Mouse (Mus musculus) cerebellum, postnatal 36 days (tissue): ENCODE results near the gene Eif4e3.

Source experiments
- DNase-seq, 2 experiments: peaks; one replicate each; pipeline ENCODE4 v3.0.0; 2021 to 2022; ENCODE audit warnings: mixed read lengths in 2 of 2

The Eif4e3 gene

DNA sequence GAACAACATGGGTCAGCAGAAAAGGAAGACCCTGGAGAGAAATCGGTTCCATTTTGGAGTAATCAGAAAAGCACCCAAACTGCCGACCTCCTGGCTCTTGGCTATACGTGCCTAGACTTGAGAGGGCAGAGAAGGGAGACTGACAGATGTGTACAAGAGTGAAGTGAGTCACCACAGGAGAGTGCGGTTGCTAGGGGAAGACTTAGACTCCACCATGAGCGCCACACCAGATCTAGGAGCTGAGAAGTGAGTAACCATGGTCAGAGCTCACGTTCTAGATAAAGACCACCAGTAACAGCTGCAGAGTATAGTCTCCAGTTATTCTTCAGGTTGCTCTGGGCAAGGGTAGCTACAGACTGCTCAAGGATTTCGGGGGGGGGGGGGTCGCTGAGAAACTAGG lies 3.3 kb downstream of the Eif4e3 start:
- DNase-seq = no peak

DNA sequence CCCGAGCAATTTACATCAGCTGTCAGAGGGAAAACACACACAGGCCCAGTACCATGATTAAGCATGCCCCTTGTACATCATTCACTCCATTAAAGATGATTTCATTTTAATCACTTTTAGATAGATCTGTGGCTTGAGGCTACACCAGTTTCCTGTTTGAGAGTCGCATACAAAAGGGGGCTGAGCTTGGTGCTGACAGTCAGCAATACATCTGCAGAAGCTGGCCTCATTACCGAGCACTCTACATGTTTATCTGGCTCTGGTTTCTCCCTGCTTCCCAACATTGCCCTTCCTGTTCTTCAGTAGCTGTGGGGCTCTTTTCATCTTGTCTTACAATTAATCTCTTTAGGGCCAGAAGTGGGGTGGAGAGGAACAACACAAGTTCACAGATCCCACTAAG lies 6.1 kb downstream of the Eif4e3 start:
- no peak for DNase-seq

DNA sequence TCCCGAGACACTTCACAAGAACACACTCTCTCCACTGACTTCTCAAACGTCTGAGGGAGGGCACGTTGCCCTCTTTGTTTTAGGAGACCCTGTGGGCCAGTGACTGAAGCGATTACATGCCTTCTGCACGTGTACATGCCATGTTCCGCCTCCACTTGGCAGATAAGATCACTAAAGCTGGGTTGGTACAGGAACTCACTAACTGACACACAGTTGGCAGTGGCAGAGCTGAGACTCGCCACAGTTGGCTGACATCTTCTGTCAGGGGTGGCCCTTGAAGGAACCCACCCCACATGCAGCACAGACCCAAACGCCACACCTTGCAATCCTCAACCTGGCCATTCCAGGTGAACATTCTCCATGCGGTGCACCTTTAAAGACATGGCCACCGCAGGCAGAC lies 8.0 kb downstream of the Eif4e3 start:
- DNase-seq = no peak

DNA sequence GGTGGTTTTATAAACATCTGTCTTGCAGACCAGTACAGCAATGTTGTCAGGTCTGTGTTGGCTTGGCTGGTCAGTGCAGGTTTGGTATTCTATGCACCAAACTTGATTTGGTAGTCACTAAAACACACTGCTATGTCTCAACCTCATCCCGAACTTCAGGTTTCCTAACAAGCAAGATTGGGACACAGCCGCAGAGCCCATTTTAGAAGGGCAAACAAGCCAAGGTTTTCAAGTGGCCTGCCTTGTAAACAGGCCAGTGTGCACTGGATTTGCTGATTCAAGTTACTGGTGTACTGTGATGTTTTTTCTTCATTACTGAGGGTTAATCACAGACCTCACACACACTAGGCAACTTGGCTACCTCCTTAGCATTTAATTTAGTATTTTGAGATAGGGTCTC lies 10.5 kb downstream of the Eif4e3 start:
- no peak for DNase-seq

DNA sequence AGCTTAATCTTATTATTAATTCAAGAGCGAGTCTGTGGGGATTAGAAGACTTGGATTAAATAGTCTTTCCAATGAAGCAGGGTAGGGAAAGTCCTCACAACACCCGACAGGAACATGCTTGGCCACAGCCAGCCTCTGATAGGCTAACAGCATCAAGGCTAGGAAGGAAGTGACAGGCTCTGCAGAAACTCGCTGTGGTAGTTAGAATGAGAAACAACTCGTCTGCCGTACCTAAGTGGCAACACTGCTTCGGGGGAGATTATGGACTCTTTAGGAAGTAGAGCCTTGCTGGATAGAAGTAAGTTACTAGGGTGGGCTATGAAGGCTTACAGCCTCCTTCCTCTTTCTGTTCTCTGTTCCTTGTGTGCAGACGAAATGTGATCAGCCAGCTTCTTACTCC lies 11.1 kb downstream of the Eif4e3 start:
- no peak for DNase-seq

DNA sequence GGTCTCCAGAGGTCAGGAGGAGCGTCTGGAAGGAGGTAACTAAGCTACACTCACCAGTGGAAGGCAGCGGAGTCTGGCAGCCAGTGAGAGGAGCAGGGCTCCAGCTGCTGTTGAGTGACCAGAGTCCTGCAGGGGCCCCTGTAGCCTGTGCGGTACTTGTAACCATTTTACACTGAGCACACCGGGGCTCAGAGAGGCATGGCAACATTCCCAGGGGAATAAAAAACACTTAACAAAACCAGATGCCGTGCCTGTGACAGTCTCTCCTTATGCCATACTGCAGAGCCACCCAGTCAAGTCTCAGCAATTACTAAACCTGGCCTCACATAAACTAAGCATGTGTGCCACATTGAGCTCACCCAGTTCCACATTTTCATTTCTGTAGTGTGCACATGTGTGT lies 12.2 kb downstream of the Eif4e3 start:
- DNase-seq = no peak

DNA sequence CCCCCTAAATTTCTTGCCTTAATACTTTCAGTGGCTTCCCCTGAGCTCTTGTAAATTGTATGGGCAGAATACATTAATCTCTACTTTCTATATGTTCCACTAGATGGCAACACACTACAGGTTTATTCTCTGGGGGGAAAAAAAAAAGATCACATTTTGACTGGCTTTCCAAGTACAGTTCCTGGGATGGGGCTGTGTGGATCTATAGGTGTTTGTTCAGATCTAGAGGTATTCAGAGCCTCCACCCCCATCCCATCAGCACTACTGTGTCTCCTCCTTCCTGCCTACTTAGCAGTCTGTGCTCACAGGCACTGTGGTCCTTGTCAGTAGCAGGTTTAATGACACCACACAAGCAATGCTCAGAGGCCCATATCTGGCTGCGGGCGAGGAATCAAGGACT lies 14.2 kb downstream of the Eif4e3 start:
- no peak for DNase-seq

DNA sequence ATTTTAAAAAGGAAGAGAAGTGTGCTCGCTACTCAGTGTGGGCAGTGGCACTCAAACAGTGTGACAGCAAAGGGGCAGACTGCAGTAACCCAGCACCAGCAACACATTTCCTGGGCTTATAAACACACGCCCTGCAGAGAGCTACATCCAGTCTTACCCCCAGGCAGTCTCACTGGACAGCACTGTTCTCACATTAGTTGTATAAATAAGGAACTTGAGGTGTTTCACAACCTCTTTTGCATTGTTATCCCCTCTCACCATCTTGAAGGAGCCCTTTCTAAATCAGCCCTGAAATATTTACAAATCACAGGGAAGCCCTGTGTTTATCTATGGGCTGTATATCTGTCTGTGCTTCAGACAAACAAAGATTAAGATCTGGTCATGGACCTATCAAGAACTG lies 17.3 kb downstream of the Eif4e3 start:
- no peak for DNase-seq

DNA sequence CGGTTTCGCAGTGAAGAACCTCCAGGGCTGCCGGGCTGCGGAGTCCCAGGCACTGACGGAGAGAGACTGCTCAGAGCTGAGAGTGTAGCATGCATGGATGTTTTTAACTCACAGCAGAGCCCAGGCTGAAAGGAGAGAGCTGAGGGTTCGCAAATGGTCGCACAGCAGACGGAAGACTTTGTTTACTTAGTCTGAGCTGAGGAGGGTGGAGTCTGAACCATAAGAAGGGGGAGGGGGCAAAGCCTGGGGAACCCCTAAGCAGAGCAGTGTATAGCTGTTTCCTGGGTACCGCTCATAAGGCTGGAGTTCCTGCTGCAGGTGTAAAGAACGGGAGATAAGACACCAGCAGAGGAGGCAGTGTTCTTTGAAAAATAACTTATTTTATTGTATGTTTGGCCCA lies 20.2 kb downstream of the Eif4e3 start:
- DNase-seq = no peak

DNA sequence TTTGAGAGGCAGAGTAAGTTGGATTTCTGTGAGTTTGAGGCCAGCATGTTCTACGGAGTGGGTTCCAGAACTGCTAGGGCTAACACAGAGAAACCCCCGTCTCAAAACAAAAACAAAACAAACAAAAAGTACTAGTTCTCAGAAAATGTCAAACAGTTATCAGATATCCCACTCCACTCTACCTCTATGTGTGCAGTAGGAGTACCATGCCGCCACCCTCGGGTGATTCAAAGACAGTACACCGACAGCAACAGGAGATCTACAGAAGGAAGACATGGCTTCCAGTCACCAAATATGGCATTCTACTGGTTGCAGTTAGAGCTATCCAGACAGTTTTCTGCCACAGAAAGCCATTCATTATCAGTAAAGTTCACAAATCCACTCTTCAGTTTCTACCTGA lies 21.7 kb downstream of the Eif4e3 start:
- no peak for DNase-seq

DNA sequence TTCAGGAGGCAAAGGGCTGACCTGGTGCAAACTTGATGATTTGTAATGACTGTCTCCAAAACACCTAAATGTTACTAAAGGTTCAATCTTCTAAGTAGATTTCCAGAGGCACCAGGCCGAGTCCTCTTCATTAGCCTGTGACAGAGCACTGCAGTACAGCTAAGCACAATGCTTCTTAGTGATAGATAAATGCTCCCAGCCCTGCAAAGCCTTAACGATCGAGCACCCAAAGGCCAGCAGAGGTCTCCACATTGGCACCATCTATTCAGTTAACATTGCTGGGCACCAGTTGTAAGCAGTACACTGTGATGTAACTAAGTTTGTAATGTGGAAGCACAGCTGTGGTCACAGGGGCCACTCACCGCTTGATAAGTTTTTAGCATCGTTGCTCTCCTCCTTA lies 22.2 kb downstream of the Eif4e3 start:
- no peak for DNase-seq

DNA sequence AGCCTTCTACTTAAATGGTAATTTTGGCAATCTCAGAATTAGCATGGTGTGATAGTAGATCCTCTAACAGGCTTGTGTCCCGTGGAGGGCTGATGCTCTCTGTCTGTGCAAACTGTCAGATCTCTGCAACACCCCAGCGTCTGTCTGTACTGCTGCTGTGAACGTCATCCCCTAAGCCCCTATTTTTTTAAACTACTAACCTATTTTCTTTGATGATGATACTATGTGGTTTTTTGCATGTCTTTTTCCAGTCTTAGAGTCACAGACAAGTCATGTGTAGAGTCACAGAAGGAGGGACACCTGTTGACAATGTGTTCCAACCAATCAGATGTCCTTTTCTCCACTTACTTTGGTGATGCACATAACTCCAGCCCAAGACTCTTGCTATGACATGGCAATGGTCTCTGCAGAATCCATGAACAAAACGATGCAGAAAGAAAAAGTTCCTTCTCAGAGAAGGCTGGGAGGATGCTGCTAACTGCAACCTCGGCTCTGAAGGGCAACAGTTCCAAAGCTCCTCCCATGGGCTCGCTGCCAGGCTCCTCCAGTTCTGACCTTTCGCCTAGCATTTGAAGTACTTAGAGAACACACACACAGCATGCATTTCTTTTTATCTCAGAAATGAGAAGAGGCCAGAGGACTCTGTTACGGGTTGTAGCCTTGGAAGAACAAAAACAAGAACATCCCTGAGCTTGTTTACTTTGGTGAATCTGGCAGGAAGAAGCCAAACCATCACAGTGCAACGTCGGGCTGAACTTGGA lies 23.0 kb downstream of the Eif4e3 start:
- no peak for DNase-seq

DNA sequence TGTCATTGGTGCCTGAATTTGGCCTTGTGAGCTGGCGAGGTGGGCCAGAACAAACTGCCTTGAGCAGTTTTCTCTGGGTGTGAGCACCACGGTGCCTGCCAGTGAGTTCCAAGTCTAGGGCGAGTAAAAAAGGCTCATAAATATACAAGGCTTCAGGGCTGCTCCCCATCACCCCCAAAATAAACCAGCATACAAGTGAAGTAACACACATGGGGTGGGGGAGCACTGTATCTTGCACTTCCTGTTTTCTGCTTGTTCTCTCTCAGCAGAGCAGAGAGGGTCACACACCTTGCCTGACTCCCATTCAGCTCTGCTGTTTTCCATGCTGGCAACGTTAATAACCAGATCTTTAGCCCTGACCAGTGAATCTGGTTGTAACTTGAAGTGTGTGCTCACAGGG lies 29.1 kb downstream of the Eif4e3 start:
- no peak for DNase-seq

DNA sequence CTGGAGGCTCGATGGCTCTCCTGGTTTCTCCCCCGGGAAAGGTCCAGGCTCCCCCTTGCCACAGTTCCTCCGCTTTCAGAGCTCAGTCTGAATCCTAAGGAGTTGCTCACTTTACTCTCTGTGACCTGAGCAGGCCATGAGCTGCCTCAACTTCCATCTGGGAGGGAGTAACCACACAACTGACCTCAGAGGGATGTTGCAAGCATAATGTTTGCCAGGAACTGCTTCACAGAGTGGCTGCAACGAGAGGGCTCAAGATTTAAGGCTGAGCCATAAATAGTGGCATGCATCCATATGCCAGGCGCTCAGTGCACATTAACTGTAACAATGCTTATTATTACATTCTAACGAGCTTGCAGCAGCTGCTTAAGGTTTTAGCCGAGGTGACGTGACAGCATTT lies 29.8 kb downstream of the Eif4e3 start:
- DNase-seq = no peak

DNA sequence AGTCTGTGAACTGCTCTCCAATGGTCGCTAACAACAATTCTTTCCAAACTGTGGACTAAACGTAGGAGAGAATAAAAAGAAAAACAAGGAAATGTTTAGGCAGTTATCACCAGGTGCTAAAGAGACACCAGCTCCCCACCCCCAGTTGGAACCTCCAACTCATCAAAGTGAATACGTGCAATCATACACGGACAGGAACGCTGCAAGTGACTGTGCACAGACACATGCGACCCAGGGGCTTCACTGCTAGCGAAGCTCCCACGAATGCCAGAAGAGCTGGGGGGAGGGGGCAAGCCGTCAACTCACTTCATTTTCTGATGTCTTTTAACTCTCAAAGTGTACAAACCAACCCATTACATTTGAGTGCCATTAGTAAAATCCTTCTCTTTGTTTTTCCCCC lies 30.4 kb downstream of the Eif4e3 start:
- no peak for DNase-seq

DNA sequence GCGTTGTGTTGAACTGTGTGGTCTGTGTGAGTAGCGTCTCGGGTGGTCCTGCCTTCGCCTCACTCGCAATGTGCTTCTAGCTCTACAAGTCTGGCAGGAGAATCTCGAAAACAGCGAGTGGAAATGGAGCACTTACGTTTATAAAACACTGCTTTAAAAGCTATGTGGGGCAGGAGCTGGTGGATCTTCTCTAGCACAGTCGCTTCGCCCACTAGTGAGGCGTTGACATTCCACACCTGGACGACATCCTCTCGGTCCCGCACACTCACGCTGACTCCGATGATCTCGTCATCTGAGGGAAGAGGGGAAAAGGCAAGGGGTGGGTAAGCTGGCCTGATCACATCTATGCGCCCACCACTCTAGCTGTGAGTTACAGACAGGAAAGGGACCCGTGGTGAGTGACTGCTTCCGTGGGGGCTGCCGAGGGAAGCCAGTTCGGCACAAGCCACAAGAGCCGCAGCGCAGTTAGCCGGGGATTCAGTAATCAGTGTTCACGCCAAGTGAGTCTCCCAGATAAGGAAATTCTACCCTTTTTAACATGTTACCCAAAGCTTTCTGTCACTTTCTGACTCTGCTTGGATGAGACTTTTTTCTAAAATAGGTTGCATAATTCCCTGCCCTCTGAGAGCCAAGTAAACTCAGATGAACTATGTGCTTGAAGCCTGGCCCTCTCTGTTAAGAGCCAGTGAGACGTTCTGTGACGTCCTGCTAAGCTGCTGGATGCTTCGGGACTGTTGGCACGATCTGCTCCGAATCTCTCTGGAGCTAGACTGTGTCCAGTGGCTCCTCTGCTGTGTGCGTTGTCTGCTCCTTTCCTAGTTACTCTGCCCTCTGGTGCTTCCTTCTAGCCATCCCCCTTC lies 34.2 kb downstream of the Eif4e3 start:
- no peak for DNase-seq

DNA sequence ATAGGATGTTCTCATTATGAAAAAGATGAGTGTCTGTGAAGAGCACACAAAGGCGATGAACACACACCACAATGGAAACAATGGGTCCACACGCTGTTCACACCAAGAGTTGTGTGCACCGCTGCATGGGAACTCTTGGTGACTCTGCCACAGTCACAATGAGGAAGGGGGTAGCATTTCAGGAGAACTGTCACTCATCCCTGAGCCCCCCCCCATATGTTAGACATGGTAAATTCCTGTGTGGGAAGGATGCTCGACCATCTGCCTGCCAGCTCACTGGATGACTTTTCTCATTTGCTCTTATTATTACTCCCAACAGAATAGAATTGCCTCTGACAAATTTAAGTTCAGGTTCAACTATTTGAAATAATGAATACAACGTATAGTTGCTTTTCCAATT lies 34.9 kb downstream of the Eif4e3 start:
- DNase-seq = no peak

DNA sequence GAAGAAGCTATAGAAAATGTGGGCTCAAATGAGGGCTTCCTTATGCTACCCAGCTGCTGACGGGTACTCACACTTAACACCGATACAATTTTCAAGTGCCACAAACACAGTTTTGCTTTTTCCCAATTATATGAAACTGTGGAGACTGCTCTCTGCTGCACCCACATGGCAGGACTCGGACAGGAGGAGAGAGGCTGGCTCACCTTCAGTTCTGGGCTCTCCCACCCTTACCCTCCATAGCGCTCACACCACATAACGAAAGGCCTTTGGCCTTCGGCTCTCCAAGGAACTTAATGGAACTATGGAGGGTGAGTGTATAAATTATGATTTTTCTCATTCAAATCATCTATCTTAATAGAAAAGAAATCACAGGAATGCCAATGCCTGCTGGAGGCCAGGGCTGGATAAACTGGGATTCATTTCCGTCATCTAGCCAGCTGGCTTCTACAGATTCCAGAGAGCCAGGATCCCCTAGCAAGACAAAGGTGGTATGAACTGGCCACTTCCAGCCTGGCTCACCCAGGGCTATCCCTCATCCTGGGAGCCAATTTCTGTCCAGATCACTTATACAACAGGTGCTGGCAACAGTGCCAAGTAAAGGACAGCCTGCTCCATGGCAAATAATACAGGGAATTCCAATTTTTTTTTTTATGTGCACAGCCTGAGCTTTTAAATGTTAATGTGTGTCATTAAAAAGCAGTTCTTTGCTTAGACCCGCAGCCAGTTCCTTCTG lies 36.7 kb downstream of the Eif4e3 start:
- DNase-seq = peak; percentile 50 to 51

DNA sequence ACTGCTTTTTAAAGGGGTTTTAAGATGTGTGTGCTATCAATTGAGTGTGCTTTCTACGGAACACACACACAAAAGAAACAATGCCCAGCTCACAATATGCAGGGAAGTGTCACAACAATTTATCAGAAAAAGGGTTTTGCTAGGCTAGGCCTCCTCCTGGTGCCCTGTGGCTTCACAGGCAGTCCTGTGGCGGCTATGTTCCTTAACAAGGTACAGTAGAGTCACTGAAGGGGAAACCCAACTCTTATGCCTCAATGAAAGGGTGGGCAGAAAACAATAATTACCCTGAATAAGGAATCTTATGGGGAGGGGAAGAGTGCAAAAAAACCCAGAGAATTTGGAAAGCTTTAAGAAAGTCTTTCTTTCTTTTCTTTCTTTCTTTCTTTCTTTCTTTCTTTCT lies 40.2 kb downstream of the Eif4e3 start:
- no peak for DNase-seq

DNA sequence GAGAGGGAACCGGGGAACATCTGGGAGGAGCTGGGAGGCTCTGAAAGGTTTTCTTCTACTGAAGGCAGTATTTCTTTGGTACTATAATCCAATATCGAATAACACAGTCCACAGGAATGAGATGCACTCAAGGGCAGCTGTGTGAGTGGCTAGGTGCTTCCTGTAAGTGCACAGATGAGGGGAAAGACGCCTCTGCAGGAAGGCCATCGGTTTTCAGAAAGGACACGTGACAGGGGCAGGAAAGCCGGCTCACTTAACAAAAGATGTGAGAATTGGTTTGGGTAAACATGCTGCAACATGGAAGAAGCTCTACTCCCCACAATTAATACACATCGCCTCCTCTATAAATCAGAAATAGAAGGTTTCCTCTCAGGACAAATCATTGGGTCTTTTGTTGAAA lies 40.8 kb downstream of the Eif4e3 start:
- DNase-seq = no peak

DNA sequence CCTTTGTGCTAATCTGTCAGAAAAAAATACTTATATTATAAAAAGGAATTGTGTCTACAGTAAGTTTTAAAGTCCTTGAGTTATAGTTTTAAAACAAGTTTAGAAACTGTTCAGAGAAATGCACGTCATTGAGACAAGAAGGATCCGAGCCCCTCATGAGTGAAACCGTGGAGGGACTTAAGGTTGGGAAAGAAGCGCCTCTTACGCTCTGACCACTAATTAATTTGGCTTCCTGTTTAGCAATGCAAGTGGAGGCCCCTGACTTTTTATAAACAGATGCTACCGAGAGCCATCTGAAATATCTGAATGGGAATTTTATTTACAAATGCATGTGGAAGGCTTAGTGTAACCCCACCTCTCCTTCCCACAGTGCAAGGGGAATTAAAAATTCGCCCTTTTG lies 41.3 kb downstream of the Eif4e3 start:
- DNase-seq = no peak

DNA sequence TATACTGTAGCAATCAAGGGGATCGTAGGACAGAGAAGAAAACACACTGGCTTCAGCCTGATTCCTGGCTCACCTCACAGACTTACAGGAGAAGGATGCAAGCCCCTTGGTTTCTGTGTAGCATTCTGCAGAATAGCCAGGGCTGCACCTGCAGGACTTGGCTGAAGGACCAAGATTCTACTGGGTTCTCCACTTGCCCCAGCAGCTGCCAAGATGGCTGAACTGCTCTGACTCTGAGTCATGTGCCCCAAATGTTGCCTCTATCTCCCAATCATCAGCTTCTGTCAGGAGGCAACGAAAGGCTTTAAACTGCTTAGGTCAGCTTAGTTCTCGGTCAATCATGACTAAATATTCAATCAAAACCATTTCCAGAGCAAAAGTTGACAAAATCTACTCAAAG lies 42.0 kb downstream of the Eif4e3 start:
- no peak for DNase-seq

DNA sequence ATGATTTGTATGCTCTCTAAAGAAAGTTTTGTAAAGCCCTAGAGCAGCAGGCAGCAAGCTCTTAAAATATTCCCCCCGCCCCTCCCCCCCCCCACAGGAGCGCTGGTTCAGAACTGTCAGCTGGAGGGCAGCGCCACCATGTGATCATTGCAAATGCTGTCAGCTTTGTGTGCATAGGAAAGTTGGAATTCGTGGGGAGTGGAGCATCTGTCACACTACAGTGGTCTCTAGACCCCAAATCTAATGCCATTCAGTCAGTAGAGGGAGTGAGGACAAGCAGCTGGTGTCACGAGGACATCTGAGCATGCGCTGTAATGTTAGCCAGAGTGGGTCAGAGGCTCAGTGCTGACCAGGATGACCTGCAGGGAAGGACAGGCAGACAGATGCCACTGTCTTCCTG lies 42.9 kb downstream of the Eif4e3 start:
- no peak for DNase-seq

DNA sequence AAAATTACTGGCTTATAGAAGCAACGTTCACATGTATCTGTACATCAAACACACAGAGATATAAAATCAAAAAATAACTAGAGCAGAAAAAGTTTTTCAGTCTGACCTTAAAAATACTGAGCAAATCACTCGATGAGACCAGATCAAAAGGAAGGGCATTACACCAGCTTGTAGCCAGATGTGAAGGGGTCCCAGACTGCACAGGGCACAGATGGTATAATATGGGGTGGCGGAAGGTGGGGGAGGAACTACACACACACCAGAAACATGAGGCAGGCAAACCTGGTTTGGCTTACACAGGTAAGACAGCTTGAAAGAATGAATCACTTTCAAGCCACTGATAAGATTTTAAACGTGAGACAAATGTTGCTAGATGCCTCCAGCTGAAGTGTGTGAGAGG lies 45.4 kb downstream of the Eif4e3 start:
- DNase-seq = no peak
